Mouse (Mus musculus) CH12.LX (cell line): Measurements from ENCODE around the gene Pdk2. TPM values are rescaled to one million over a fixed set of nuclear protein-coding genes. Genes with fewer than 3 reads are reported as not detected.

Experiments used
- DNase-seq: peaks from one replicate; pipeline ENCODE4 v3.0.0-alpha.2; 2013; ENCODE audit errors: extremely low read depth
- H3K27ac ChIP-seq: 2 replicates; pipeline ENCODE4 v1.5.1; 2012; ENCODE audit warnings: low read depth, mild to moderate bottlenecking, control low read depth, moderate library complexity; ENCODE audit not compliant: insufficient read depth
- H3K27me3 ChIP-seq: replicated peaks from 2 replicates; pipeline ENCODE3; 2012; ENCODE audit warnings: inconsistent platforms
- H3K36me3 ChIP-seq, 2 experiments: replicated peaks in 1 of 2; 2 replicates each; pipeline versions ENCODE3 to v1.6.1; 2012; ENCODE audit warnings: inconsistent platforms in 1 of 2, low read length in 1 of 2, mild to moderate bottlenecking in 1 of 2, mixed read lengths in 1 of 2, moderate library complexity in 1 of 2; ENCODE audit not compliant: control insufficient read depth in 1 of 2, insufficient read depth in 1 of 2
- H3K4me1 ChIP-seq, 2 experiments: 2 replicates each; pipeline ENCODE4 v1.6.1; 2012; ENCODE audit warnings: inconsistent platforms in 1 of 2, moderate library complexity in 1 of 2; ENCODE audit not compliant: insufficient read depth in 2 of 2, control insufficient read depth in 1 of 2
- H3K4me2 ChIP-seq: 2 replicates; pipeline ENCODE4 v1.6.1; 2012; ENCODE audit warnings: low read depth, mild to moderate bottlenecking, control low read depth; ENCODE audit not compliant: poor library complexity, insufficient read depth, severe bottlenecking
- H3K4me3 ChIP-seq, 3 experiments: fragments of 150-350 bp in 1 of 3; sonication (generic) in 1 of 3; replicated peaks in 1 of 3; 2 replicates each; pipeline versions ENCODE3 to v1.5.1; 2011 to 2012; ENCODE audit warnings: low read depth in 2 of 3, low read length in 2 of 3, mild to moderate bottlenecking in 2 of 3, moderate library complexity in 2 of 3, control low read depth in 1 of 3, improper control_type of control experiment in 1 of 3, inconsistent platforms in 1 of 3, mixed read lengths in 1 of 3; ENCODE audit not compliant: poor library complexity in 1 of 3
- H3K79me2 ChIP-seq: replicated peaks from 2 replicates; pipeline ENCODE4 v1.6.1; 2012; ENCODE audit warnings: mild to moderate bottlenecking, moderate library complexity; ENCODE audit not compliant: control insufficient read depth, poor library complexity, insufficient read depth, severe bottlenecking; ENCODE audit errors: extremely low read depth
- H3K9ac ChIP-seq: 2 replicates; pipeline ENCODE4 v1.6.1; 2012; ENCODE audit warnings: low read depth, mild to moderate bottlenecking, control low read depth, moderate library complexity; ENCODE audit not compliant: insufficient read depth
- H3K9me3 ChIP-seq: replicated peaks from 2 replicates; pipeline ENCODE3; 2012; ENCODE audit warnings: low read length, inconsistent platforms, mixed read lengths
- BHLHE40 ChIP-seq: IDR thresholded peaks from 2 replicates; pipeline ENCODE4 v1.6.1; 2011; ENCODE audit warnings: mild to moderate bottlenecking, low read depth, low read length, improper control_type of control experiment
- ELF1 ChIP-seq: IDR thresholded peaks from 2 replicates; pipeline ENCODE4 v1.6.1; 2014; ENCODE audit warnings: low read depth, mild to moderate bottlenecking, inconsistent platforms, low read length, improper control_type of control experiment
- EP300 ChIP-seq: IDR thresholded peaks from 2 replicates; pipeline ENCODE4 v1.6.1; 2011; ENCODE audit warnings: low read length, improper control_type of control experiment
- ETS1 ChIP-seq: conservative IDR thresholded peaks from 2 replicates; pipeline ENCODE4 v1.6.1; 2012; ENCODE audit warnings: low read depth, mild to moderate bottlenecking, inconsistent platforms, low read length, improper control_type of control experiment, moderate library complexity
- IRF4 ChIP-seq: IDR thresholded peaks from 2 replicates; pipeline ENCODE4 v1.6.1; 2014; ENCODE audit warnings: low read depth, mild to moderate bottlenecking, inconsistent platforms, low read length, improper control_type of control experiment
- JUN ChIP-seq: IDR thresholded peaks from 2 replicates; pipeline ENCODE4 v1.6.1; 2011; ENCODE audit warnings: low read depth, mild to moderate bottlenecking, low read length, improper control_type of control experiment, moderate library complexity; ENCODE audit not compliant: insufficient read depth
- KAT2A ChIP-seq: IDR thresholded peaks from 2 replicates; pipeline ENCODE4 v1.6.1; 2012; ENCODE audit warnings: low read length, improper control_type of control experiment, inconsistent platforms; ENCODE audit not compliant: insufficient replicate concordance
- MAX ChIP-seq: IDR thresholded peaks from 2 replicates; pipeline ENCODE4 v1.6.1; 2011; ENCODE audit warnings: low read length, improper control_type of control experiment
- MEF2A ChIP-seq: IDR thresholded peaks from 2 replicates; pipeline ENCODE4 v1.6.1; 2014; ENCODE audit warnings: low read depth, mild to moderate bottlenecking, inconsistent platforms, low read length, improper control_type of control experiment, borderline replicate concordance
- NRF1 ChIP-seq: IDR thresholded peaks from 2 replicates; pipeline ENCODE4 v1.6.1; 2014; ENCODE audit warnings: low read depth, mild to moderate bottlenecking, inconsistent platforms, low read length, improper control_type of control experiment, moderate library complexity
- PAX5 ChIP-seq: IDR thresholded peaks from 2 replicates; pipeline ENCODE4 v1.6.1; 2012; ENCODE audit warnings: low read length, inconsistent platforms, mixed read lengths
- RAD21 ChIP-seq: IDR thresholded peaks from 2 replicates; pipeline ENCODE4 v1.6.1; 2011; ENCODE audit warnings: low read depth, mild to moderate bottlenecking, low read length, improper control_type of control experiment, moderate library complexity
- SIN3A ChIP-seq: IDR thresholded peaks from 2 replicates; pipeline ENCODE4 v1.6.1; 2012; ENCODE audit warnings: low read length, improper control_type of control experiment, inconsistent platforms
- TCF12 ChIP-seq: IDR thresholded peaks from 2 replicates; pipeline ENCODE4 v1.6.1; 2014; ENCODE audit warnings: low read depth, mild to moderate bottlenecking, inconsistent platforms, low read length, improper control_type of control experiment
- ZC3H11A ChIP-seq: IDR thresholded peaks from 2 replicates; pipeline ENCODE4 v1.6.1; 2012; ENCODE audit warnings: low read depth, mild to moderate bottlenecking, inconsistent platforms, low read length, improper control_type of control experiment
- ZMIZ1 ChIP-seq: IDR thresholded peaks from 2 replicates; pipeline ENCODE4 v1.6.1; 2012; ENCODE audit warnings: low read depth, mild to moderate bottlenecking, inconsistent platforms, low read length, improper control_type of control experiment
- dilution Hi-C: fragments of 300-500 bp; cut with MboI; formaldehyde crosslinking; loops from 2 replicates; pipeline ENCODE4 v1.14.3; 2020; ENCODE audit warnings: low sequenced_read_pairs; ENCODE audit not compliant: extremely low pct_unique_long_range_greater_than_20kb, extremely low pct_ligation_motif_present
- in situ Hi-C: fragments of 300-500 bp; cut with MboI; formaldehyde crosslinking; loops from 3 replicates; pipeline ENCODE4 v1.14.3; 2019; ENCODE audit warnings: low sequenced_read_pairs, low pct_ligation_motif_present, low pct_unique_long_range_greater_than_20kb, mixed read lengths
- polyA plus RNA-seq: library from polyadenylated mRNA; unstranded; fragments of >175 nt; gene quantifications from 2 replicates; pipeline ENCODE4 v1.2.1, GENCODE M21; 2012; ENCODE audit warnings: low read depth; ENCODE audit not compliant: insufficient read length
- total RNA-seq, 2 experiments: library from RNA; depleted of rRNA; stranded (reverse); fragments of 300-350 nt in 1 of 2; fragments of >200 nt in 1 of 2; gene quantifications; 2 replicates each; pipeline ENCODE4 v1.2.3; 2012 to 2014

Pdk2 gene
- total and polyA plus RNA-seq, 3 experiments = not detected

DNA sequence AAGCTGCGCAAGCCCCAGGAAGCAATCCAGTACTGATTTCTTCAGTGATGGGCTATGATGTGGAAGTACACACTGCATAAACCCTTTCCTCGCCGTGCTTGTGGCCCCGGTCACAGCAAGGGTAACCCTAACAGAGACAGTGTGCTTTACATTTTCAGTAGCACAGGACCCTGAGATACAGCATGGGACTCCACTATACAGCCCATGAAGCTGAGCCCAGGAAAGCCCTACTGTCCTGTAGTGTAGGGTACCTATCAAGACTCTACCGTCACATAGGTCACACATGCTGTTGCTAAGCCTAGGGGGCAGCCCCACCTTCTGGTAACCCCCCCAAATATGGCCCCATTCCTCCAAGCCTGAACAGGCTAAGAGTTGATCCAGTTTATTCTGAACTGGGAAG is 4.6 kb downstream of the Pdk2 start:
- H3K9me3 ChIP-seq = no peaks in the 10 kb centered on the region
- no peak for TF ChIP-seq KAT2A
- no peak for TF ChIP-seq ETS1
- no peak for TF ChIP-seq ELF1
- TF ChIP-seq NRF1 = no peak
- TF ChIP-seq IRF4 = no peak
- TF ChIP-seq MEF2A = no peak
- TF ChIP-seq SIN3A = no peak
- no peak for TF ChIP-seq TCF12
- TF ChIP-seq PAX5 = no peak
- no peak for TF ChIP-seq ZMIZ1
- no peak for TF ChIP-seq BHLHE40
- no peak for TF ChIP-seq ZC3H11A
- no peak for TF ChIP-seq RAD21
- TF ChIP-seq, all 38 proteins: peak for 0
- Histone ChIP-seq H3K4me3 (no peak overlapping the region), H3K4me1 (peaks cover 0 to 13% of the 10 kb centered on the region in 2 experiments; a peak in 3 of 4 replicates), H3K9ac (no peak overlapping the region), H3K79me2 (no peaks in the 10 kb centered on the region), H3K4me2 (no peak overlapping the region), H3K27ac (no peak overlapping the region), H3K27me3 (peaks cover 99% of the 10 kb centered on the region), H3K36me3 (no peaks in the 10 kb centered on the region)
- DNase-seq = no peak
- in situ Hi-C loops (no loop called here), dilution Hi-C loops (no loop called here)

DNA sequence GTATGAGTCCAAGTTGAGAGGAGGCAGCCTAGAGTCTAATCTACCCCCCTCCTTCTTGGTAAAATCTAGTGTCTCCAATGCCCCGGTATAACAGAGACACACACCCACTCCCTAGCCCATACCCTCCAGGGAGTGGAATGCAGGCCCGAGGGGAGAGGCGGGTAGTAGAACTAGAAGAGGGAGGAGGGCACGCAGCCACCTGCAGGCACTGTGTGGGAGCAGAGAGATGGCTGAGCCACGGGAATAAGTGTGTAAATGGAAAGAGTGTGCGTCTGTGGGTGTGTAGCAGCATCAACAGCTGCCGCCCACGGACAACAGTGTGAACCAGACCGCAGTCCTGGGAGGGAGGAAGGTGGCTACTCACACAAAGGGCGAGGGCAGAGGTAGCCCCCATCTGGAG is 6.3 kb downstream of the Pdk2 start:
- H3K4me1 ChIP-seq = peaks cover 0 to 4% of the 10 kb centered on the region in 2 experiments; a peak in 2 of 4 replicates
- in situ Hi-C loops = no loop called here
- no peak overlapping the region for H3K4me2 ChIP-seq
- H3K36me3 ChIP-seq = no peaks in the 10 kb centered on the region
- no peak overlapping the region for H3K4me3 ChIP-seq
- no peaks in the 10 kb centered on the region for H3K79me2 ChIP-seq
- no peak overlapping the region for H3K27ac ChIP-seq
- no peak for TF ChIP-seq SIN3A
- TF ChIP-seq KAT2A = no peak
- no peak for TF ChIP-seq RAD21
- TF ChIP-seq EP300 = no peak
- TF ChIP-seq MAX = no peak
- no peak for TF ChIP-seq JUN
- dilution Hi-C loops = no loop called here
- no peak for DNase-seq
- H3K27me3 ChIP-seq = peaks cover 84% of the 10 kb centered on the region
- H3K9me3 ChIP-seq = no peaks in the 10 kb centered on the region
- H3K9ac ChIP-seq = no peak overlapping the region
